Mouse (Mus musculus): ENCODE measurements at regions not wholly inside any gene's neighbourhood (a gene's known extent, or its start where the extent isn't known, plus 50 kb on each side); places are given as distances from the start of the nearest gene placed in this dataset.

- H3K27ac ChIP-seq = no peak overlapping the region
- H3K36me3 ChIP-seq (replicated peaks; ENCODE audit: control insufficient read depth, insufficient read depth) = no peaks in the 10 kb centered on the region
- H3K9ac ChIP-seq = no peak overlapping the region
- H3K9me3 ChIP-seq (ENCODE audit: control insufficient read depth, low read length) = no peaks in the 10 kb centered on the region
- no peak for DNase-seq (ENCODE audit: low spot score)
- no peaks in the 10 kb centered on the region for H3K27me3 ChIP-seq (ENCODE audit: control insufficient read depth, insufficient read depth, low read length)
- no peak overlapping the region for H3K4me2 ChIP-seq (replicated peaks)
- H3K4me3 ChIP-seq (replicated peaks; ENCODE audit: low read length) = no peak overlapping the region
- no peaks in the 10 kb centered on the region for H3K4me1 ChIP-seq (replicated peaks; ENCODE audit: control insufficient read depth, insufficient read depth, low read length)
- ATAC-seq (ENCODE audit: low FRiP score) = no peak
- WGBS = 86% methylated on average over 7 of the region's 7 CpGs
Measured at GRCm38 (mm10) chr2:70914372-70914771, 88.8 kb upstream of the Tlk1 start.

- Histone ChIP-seq H3K9me3 (ENCODE audit: control insufficient read depth, low read length) (no peaks in the 10 kb centered on the region), H3K4me1 (replicated peaks; ENCODE audit: control insufficient read depth, insufficient read depth, low read length) (peaks cover 5% of the 10 kb centered on the region; the same call in 1 of the 2 replicates)
- 71% methylated on average over 1 of the region's 1 CpGs for WGBS
Measured at GRCm38 (mm10) chr2:70909401-70909800, 83.9 kb upstream of the Tlk1 start.

DNA sequence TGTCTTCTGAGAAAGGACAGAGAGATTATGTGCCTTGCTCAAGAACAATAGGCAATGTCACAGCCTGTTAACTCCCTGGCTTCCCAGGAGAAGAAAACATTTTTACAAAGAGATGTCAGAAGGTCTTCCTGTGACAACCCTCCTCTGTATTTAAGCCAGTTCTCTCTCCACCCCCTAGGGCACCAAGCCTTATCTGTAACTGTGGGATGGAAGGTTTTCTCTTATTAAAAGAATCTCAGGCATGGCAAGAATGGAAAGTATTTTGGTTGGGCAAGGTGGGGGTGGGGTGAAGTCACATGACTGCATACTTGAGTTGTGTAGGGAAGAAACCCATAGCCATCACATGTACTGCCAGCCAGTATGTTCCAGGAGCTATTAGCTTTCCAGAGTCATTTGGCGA, 83.1 kb upstream of the Tlk1 start:
- H3K27ac ChIP-seq = no peak overlapping the region

More at GRCm38 (mm10) chr2:70909401-70909800, 83.9 kb upstream of the Tlk1 start:
- no peak for ATAC-seq (ENCODE audit: low FRiP score)
- no peaks in the 10 kb centered on the region for H3K36me3 ChIP-seq (replicated peaks; ENCODE audit: control insufficient read depth, insufficient read depth)
- no peak overlapping the region for H3K27ac ChIP-seq
- no peak overlapping the region for H3K4me3 ChIP-seq (replicated peaks; ENCODE audit: low read length)
- H3K4me2 ChIP-seq (replicated peaks) = no peak overlapping the region
- no peaks in the 10 kb centered on the region for H3K27me3 ChIP-seq (ENCODE audit: control insufficient read depth, insufficient read depth, low read length)
- no peak overlapping the region for H3K9ac ChIP-seq
- DNase-seq (ENCODE audit: low spot score) = no peak

GRCm38 (mm10) chr2:70906216-70906615, 80.7 kb upstream of the Tlk1 start:
- Histone ChIP-seq H3K36me3 (replicated peaks; ENCODE audit: control insufficient read depth, insufficient read depth) (no peaks in the 10 kb centered on the region), H3K27me3 (ENCODE audit: control insufficient read depth, insufficient read depth, low read length) (no peaks in the 10 kb centered on the region), H3K4me3 (replicated peaks; ENCODE audit: low read length) (no peak overlapping the region), H3K4me2 (replicated peaks) (no peak overlapping the region), H3K9ac (no peak overlapping the region), H3K4me1 (replicated peaks; ENCODE audit: control insufficient read depth, insufficient read depth, low read length) (peaks cover 8% of the 10 kb centered on the region; the same call in 1 of the 2 replicates), H3K9me3 (ENCODE audit: control insufficient read depth, low read length) (no peaks in the 10 kb centered on the region), H3K27ac (no peak overlapping the region)
- ATAC-seq (ENCODE audit: low FRiP score) (no peak), DNase-seq (ENCODE audit: low spot score) (no peak)
- WGBS = 76% methylated on average over 3 of the region's 3 CpGs

More for the DNA sequence above, 83.1 kb upstream of the Tlk1 start:
- Histone ChIP-seq H3K27me3 (ENCODE audit: control insufficient read depth, insufficient read depth, low read length) (no peaks in the 10 kb centered on the region), H3K9me3 (ENCODE audit: control insufficient read depth, low read length) (no peaks in the 10 kb centered on the region), H3K4me1 (replicated peaks; ENCODE audit: control insufficient read depth, insufficient read depth, low read length) (peaks cover 5% of the 10 kb centered on the region; the same call in 1 of the 2 replicates), H3K9ac (no peak overlapping the region), H3K4me3 (replicated peaks; ENCODE audit: low read length) (no peak overlapping the region), H3K36me3 (replicated peaks; ENCODE audit: control insufficient read depth, insufficient read depth) (no peaks in the 10 kb centered on the region), H3K4me2 (replicated peaks) (no peak overlapping the region)
- ATAC-seq (ENCODE audit: low FRiP score) = no peak
- DNase-seq (ENCODE audit: low spot score) = no peak
- 69% methylated on average over 1 of the region's 1 CpGs for WGBS

DNA sequence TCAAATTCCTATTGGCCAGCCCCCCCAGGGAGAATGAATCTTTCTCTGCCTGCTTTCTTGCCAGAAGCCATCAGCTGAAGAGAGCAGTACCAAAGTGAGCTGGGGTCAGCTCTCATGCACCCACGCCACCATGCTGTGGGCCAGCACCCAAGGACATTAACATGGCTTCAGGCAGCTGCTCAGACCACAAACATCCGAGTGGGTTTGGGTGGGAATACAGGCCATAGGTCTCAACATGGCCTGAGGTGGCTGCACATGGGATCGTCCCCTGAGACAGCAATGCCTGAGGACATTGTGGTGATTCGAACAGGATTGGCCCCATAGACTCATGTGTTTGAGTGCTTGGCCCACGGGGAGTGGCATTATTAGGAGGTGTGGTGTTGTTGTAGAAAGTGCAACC, 78.9 kb upstream of the Tlk1 start:
- WGBS = 85% methylated on average over 5 of the region's 5 CpGs
- Histone ChIP-seq H3K27me3 (ENCODE audit: control insufficient read depth, insufficient read depth, low read length) (no peaks in the 10 kb centered on the region), H3K36me3 (replicated peaks; ENCODE audit: control insufficient read depth, insufficient read depth) (no peaks in the 10 kb centered on the region), H3K4me2 (replicated peaks) (no peak overlapping the region), H3K4me3 (replicated peaks; ENCODE audit: low read length) (no peak overlapping the region), H3K27ac (no peak overlapping the region), H3K9me3 (ENCODE audit: control insufficient read depth, low read length) (no peaks in the 10 kb centered on the region), H3K4me1 (replicated peaks; ENCODE audit: control insufficient read depth, insufficient read depth, low read length) (peaks cover 8% of the 10 kb centered on the region; the same call in 1 of the 2 replicates), H3K9ac (no peak overlapping the region)
- ATAC-seq (ENCODE audit: low FRiP score) (no peak), DNase-seq (ENCODE audit: low spot score) (no peak)

DNA sequence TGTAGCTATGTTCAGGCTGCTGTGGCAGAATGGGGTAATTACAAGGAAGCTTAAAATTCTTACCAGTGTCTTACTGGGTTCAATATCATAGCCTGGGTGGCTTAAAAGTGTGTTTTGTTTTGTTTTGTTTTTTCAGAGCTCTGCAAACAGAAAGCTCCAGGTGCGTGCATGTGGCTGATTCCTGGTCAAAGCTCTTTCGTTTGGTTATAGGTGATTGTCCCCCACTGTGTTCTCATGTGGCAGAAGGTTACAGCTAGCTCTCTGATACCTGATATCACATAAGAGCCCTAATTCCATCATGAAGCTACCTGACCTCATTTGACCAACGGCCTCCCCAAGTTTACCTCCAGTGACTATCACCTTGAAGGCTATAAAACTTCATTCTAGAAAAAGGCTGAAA, 76.7 kb upstream of the Tlk1 start:
- DNase-seq (ENCODE audit: low spot score) = no peak
- H3K9me3 ChIP-seq (ENCODE audit: control insufficient read depth, low read length) = no peaks in the 10 kb centered on the region

DNA sequence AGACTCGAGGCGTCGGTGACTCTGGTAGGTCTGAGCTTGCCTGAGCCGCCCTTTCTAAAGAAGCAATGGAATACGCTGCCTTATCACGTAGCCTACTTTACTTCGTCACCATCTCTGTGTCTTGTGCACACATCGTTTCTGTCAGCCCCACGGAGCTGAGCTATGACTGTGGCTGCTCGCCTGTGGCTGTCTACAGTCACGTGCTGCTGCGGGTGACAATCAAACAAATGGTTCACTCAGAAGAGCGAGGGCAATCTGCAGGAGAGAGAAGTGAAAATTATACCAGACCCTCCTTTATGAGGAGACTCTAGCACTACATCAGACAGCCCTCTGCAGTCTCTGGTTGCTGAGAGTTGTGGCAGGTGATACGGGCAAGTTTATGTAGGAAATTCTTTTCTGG, 76.0 kb upstream of the Tlk1 start:
- Histone ChIP-seq H3K27ac (0 out of 2 replicates have a peak overlapping the region, but pooled peaks have one; percentile 30), H3K36me3 (replicated peaks; ENCODE audit: control insufficient read depth, insufficient read depth) (no peaks in the 10 kb centered on the region), H3K4me1 (replicated peaks; ENCODE audit: control insufficient read depth, insufficient read depth, low read length) (0 out of 2 replicates have a peak, but pooled peaks cover 3% of the 10 kb centered on the region), H3K4me3 (replicated peaks; ENCODE audit: low read length) (no peak overlapping the region), H3K9ac (no peak overlapping the region), H3K4me2 (replicated peaks) (no peak overlapping the region; the same call in 1 of the 2 replicates), H3K9me3 (ENCODE audit: control insufficient read depth, low read length) (no peaks in the 10 kb centered on the region), H3K27me3 (ENCODE audit: control insufficient read depth, insufficient read depth, low read length) (no peaks in the 10 kb centered on the region)
- peak; percentile 40 for ATAC-seq (ENCODE audit: low FRiP score)
- no peak for DNase-seq (ENCODE audit: low spot score)
- 75% methylated on average over 14 of the region's 14 CpGs for WGBS

More for the DNA sequence above, 76.7 kb upstream of the Tlk1 start:
- 94% methylated on average over 3 of the region's 3 CpGs for WGBS
- Histone ChIP-seq H3K4me2 (replicated peaks) (no peak overlapping the region), H3K4me1 (replicated peaks; ENCODE audit: control insufficient read depth, insufficient read depth, low read length) (0 out of 2 replicates have a peak, but pooled peaks cover 3% of the 10 kb centered on the region), H3K27me3 (ENCODE audit: control insufficient read depth, insufficient read depth, low read length) (no peaks in the 10 kb centered on the region), H3K4me3 (replicated peaks; ENCODE audit: low read length) (no peak overlapping the region), H3K36me3 (replicated peaks; ENCODE audit: control insufficient read depth, insufficient read depth) (no peaks in the 10 kb centered on the region), H3K9ac (no peak overlapping the region), H3K27ac (no peak overlapping the region)
- ATAC-seq (ENCODE audit: low FRiP score) = no peak

DNA sequence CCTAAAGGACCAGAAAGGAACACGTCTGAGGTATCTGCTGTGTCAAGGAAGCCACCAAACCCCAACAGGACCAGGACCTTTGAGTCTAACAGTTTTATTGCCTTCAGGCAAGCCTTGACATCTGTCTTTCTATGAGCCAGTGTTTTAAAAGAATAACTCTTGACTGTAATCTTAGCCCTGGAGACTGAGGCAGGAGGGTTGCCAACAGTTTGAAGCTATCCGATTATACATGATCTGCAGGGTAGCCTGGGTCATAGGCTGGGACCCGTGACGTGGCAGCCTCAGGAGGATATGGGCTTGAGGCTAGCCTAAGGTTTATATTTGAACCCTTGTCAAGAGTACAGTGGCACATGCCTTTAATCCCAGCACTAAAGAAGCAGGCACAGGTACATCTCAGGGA, 73.5 kb upstream of the Tlk1 start:
- Histone ChIP-seq H3K27me3 (ENCODE audit: control insufficient read depth, insufficient read depth, low read length) (no peaks in the 10 kb centered on the region), H3K9me3 (ENCODE audit: control insufficient read depth, low read length) (no peaks in the 10 kb centered on the region), H3K9ac (no peak overlapping the region), H3K36me3 (replicated peaks; ENCODE audit: control insufficient read depth, insufficient read depth) (no peaks in the 10 kb centered on the region), H3K27ac (no peak overlapping the region), H3K4me2 (replicated peaks) (no peak overlapping the region), H3K4me3 (replicated peaks; ENCODE audit: low read length) (no peak overlapping the region), H3K4me1 (replicated peaks; ENCODE audit: control insufficient read depth, insufficient read depth, low read length) (0 out of 2 replicates have a peak, but pooled peaks cover 3% of the 10 kb centered on the region)
- ATAC-seq (ENCODE audit: low FRiP score) (no peak), DNase-seq (ENCODE audit: low spot score) (no peak)
- WGBS = 95% methylated on average over 4 of the region's 4 CpGs

GRCm38 (mm10) chr2:70898396-70898795, 72.9 kb upstream of the Tlk1 start:
- no peaks in the 10 kb centered on the region for H3K36me3 ChIP-seq (replicated peaks; ENCODE audit: control insufficient read depth, insufficient read depth)
- no peaks in the 10 kb centered on the region for H3K27me3 ChIP-seq (ENCODE audit: control insufficient read depth, insufficient read depth, low read length)
- 0 out of 2 replicates have a peak, but pooled peaks cover 3% of the 10 kb centered on the region for H3K4me1 ChIP-seq (replicated peaks; ENCODE audit: control insufficient read depth, insufficient read depth, low read length)
- no peak overlapping the region for H3K9ac ChIP-seq
- H3K4me3 ChIP-seq (replicated peaks; ENCODE audit: low read length) = no peak overlapping the region
- no peaks in the 10 kb centered on the region for H3K9me3 ChIP-seq (ENCODE audit: control insufficient read depth, low read length)
- ATAC-seq (ENCODE audit: low FRiP score) (no peak), DNase-seq (ENCODE audit: low spot score) (no peak)
- no peak overlapping the region for H3K27ac ChIP-seq
- H3K4me2 ChIP-seq (replicated peaks) = no peak overlapping the region
- WGBS = 76% methylated on average over 9 of the region's 9 CpGs

- ATAC-seq (ENCODE audit: low FRiP score) (no peak), DNase-seq (ENCODE audit: low spot score) (no peak)
- H3K27ac ChIP-seq = no peak overlapping the region
- H3K9me3 ChIP-seq (ENCODE audit: control insufficient read depth, low read length) = no peaks in the 10 kb centered on the region
- 0 out of 2 replicates have a peak, but pooled peaks cover 3% of the 10 kb centered on the region for H3K4me1 ChIP-seq (replicated peaks; ENCODE audit: control insufficient read depth, insufficient read depth, low read length)
- 78% methylated on average over 8 of the region's 8 CpGs for WGBS
- H3K4me3 ChIP-seq (replicated peaks; ENCODE audit: low read length) = no peak overlapping the region
- H3K9ac ChIP-seq = no peak overlapping the region
- no peaks in the 10 kb centered on the region for H3K27me3 ChIP-seq (ENCODE audit: control insufficient read depth, insufficient read depth, low read length)
- no peak overlapping the region for H3K4me2 ChIP-seq (replicated peaks)
- H3K36me3 ChIP-seq (replicated peaks; ENCODE audit: control insufficient read depth, insufficient read depth) = no peaks in the 10 kb centered on the region
Measured at GRCm38 (mm10) chr2:70897373-70897772, 71.8 kb upstream of the Tlk1 start.
